ENCODE assay signal across 25 mouse cellular contexts in genomic region chr11:22646192-22646936, GRCm38 (mm10).
DNase-seq lines count a peak whose midpoint lies in the region; ATAC-seq and TF ChIP-seq lines count a peak whose summit lies in the region.
"Had no signal": no experiment of that assay in that cellular context is flagged by ENCODE, and none has a peak within 500 bp of the region (broad histone marks: within the 10 kb centered on the region; RNA-seq: fewer than 3 reads in every experiment).

No protein-coding gene starts in this region.

- 0 out of 2 replicates have a peak, but pooled peaks cover 5% of the 10 kb centered on the region for H3K4me1 ChIP-seq in kidney, embryonic 15.5 days
- H3K4me1 ChIP-seq in stomach, postnatal 0 days (replicated peaks; ENCODE audit: control insufficient read depth, insufficient read depth) = no peaks in the 10 kb centered on the region
- H3K4me1 ChIP-seq: embryonic facial prominence, embryonic 12.5 days; hindbrain, embryonic 13.5 days; midbrain, embryonic 15.5 days; neural tube, embryonic 12.5 days had no signal

- no peak for ATAC-seq in kidney, embryonic 15.5 days (replicated peaks; ENCODE audit: low FRiP score)
- no peak for ATAC-seq in stomach, postnatal 0 days (ENCODE audit: low FRiP score, low TSS enrichment)
- ATAC-seq: forebrain, embryonic 14.5 days; inflammation-experienced regulatory T-cells, adult 6 months; midbrain, embryonic 15.5 days had no signal

- 74% methylated on average over 6 of the region's 6 CpGs for WGBS in kidney, embryonic 15.5 days
- WGBS in stomach, postnatal 0 days = 84% methylated on average over 6 of the region's 6 CpGs

- no peaks in the 10 kb centered on the region for H3K36me3 ChIP-seq in kidney, embryonic 15.5 days
- no peaks in the 10 kb centered on the region for H3K36me3 ChIP-seq in stomach, postnatal 0 days (ENCODE audit: control insufficient read depth, insufficient read depth, low read length)
- H3K36me3 ChIP-seq: embryonic facial prominence, embryonic 12.5 days; hindbrain, embryonic 13.5 days; liver, embryonic 13.5 days; midbrain, embryonic 15.5 days; neural tube, embryonic 12.5 days had no signal

- no peak for TF ChIP-seq EP300 in stomach, postnatal 0 days (optimal IDR thresholded peaks at IDR 0.05)

- no peak for DNase-seq in kidney, adult 18-20 months
- peak; percentile 40 for DNase-seq in thymus, postnatal 14 days
- no peak for DNase-seq in thymus, postnatal 10 days (ENCODE audit: low spot score in 2 of 2)
- DNase-seq in brain, embryonic 14.5 days (ENCODE audit: low read depth) = peak; percentile 32
- peak; percentile 7 for DNase-seq in stomach, postnatal 0 days (ENCODE audit: low spot score)
- no peak for DNase-seq in cerebellum, adult 9-11 months
- DNase-seq: adrenal gland, postnatal 36 days; cerebellum, adult 11 months; cerebellum, postnatal 10 days; heart, postnatal 10 days; kidney, adult 2 months; layer of hippocampus, postnatal 36 days; liver, embryonic 13.5 days; lung, embryonic 14.5 days; retina, postnatal 1 day; right cerebral cortex, postnatal 25 days had no signal

- TF ChIP-seq CTCF in brain, embryonic 14.5 days (IDR thresholded peaks at IDR 0.05; ENCODE audit: borderline replicate concordance, extremely low read depth, insufficient read depth, insufficient read length) = no peak
- no peak for TF ChIP-seq CTCF in stomach, postnatal 0 days (IDR thresholded peaks at IDR 0.05; ENCODE audit: low read depth)

- no peak overlapping the region for H3K4me2 ChIP-seq in kidney, embryonic 15.5 days
- no peak overlapping the region for H3K4me2 ChIP-seq in stomach, postnatal 0 days (replicated peaks; ENCODE audit: low read depth)
- H3K4me2 ChIP-seq: embryonic facial prominence, embryonic 12.5 days; heart, embryonic 11.5 days; hindbrain, embryonic 13.5 days; liver, embryonic 13.5 days; lung, embryonic 14.5 days; midbrain, embryonic 15.5 days; neural tube, embryonic 12.5 days had no signal

- no peaks in the 10 kb centered on the region for H3K27me3 ChIP-seq in kidney, embryonic 15.5 days
- no peaks in the 10 kb centered on the region for H3K27me3 ChIP-seq in stomach, postnatal 0 days (ENCODE audit: control insufficient read depth, insufficient read depth, low read length)
- H3K27me3 ChIP-seq: embryonic facial prominence, embryonic 12.5 days; hindbrain, embryonic 13.5 days; liver, embryonic 13.5 days; midbrain, embryonic 15.5 days; neural tube, embryonic 12.5 days had no signal

- no peak overlapping the region for H3K9ac ChIP-seq in kidney, embryonic 15.5 days
- H3K9ac ChIP-seq in stomach, postnatal 0 days (ENCODE audit: low read length) = no peak overlapping the region
- H3K9ac ChIP-seq: embryonic facial prominence, embryonic 12.5 days; hindbrain, embryonic 13.5 days; liver, embryonic 13.5 days; lung, embryonic 14.5 days; midbrain, embryonic 15.5 days; neural tube, embryonic 12.5 days had no signal

- no peak overlapping the region for H3K4me3 ChIP-seq in kidney, embryonic 15.5 days (replicated peaks)
- no peak overlapping the region for H3K4me3 ChIP-seq in stomach, postnatal 0 days (ENCODE audit: low read depth, low read length)
- H3K4me3 ChIP-seq: embryonic facial prominence, embryonic 12.5 days; erythroblast, embryonic 14.5 days; hindbrain, embryonic 13.5 days; liver, embryonic 13.5 days; midbrain, embryonic 15.5 days; neural tube, embryonic 12.5 days had no signal

- peak overlapping the region; percentile 37; the same call in 1 of the 2 replicates for H3K27ac ChIP-seq in kidney, embryonic 15.5 days
- no peak overlapping the region for H3K27ac ChIP-seq in stomach, postnatal 0 days (replicated peaks)
- H3K27ac ChIP-seq: embryonic facial prominence, embryonic 12.5 days; hindbrain, embryonic 13.5 days; liver, embryonic 13.5 days; midbrain, embryonic 15.5 days; neural tube, embryonic 12.5 days had no signal

- no peak for TF ChIP-seq POLR2A in brain, embryonic 14.5 days (IDR thresholded peaks at IDR 0.05; ENCODE audit: borderline replicate concordance, extremely low read depth, insufficient read depth, insufficient read length, poor library complexity, severe bottlenecking)

- no peaks in the 10 kb centered on the region for H3K9me3 ChIP-seq in kidney, embryonic 15.5 days (replicated peaks)
- H3K9me3 ChIP-seq in stomach, postnatal 0 days (ENCODE audit: control insufficient read depth, low read length) = no peaks in the 10 kb centered on the region
- H3K9me3 ChIP-seq: embryonic facial prominence, embryonic 12.5 days; hindbrain, embryonic 13.5 days; liver, embryonic 13.5 days; midbrain, embryonic 15.5 days; neural tube, embryonic 12.5 days had no signal

Comparison
In these comparisons a context has a peak if more than half of its experiments do, and no peak if none do; other contexts are left out.
1. DNase-seq: peak in thymus, postnatal 14 days (single experiment), brain, embryonic 14.5 days (single experiment) and stomach, postnatal 0 days (single experiment); none in kidney, adult 18-20 months (single experiment), thymus, postnatal 10 days (0 of 2) and cerebellum, adult 9-11 months (single experiment).